17 mouse cellular contexts compared by ENCODE assay signal in genomic region chr5:100874721-100875120, GRCm38 (mm10). TPM values are rescaled to one million over a fixed set of nuclear protein-coding genes. Genes with fewer than 3 reads are reported as not detected.
A peak's percentile ranks its signal among the peaks of the same experiment; 100 is the strongest.
DNase-seq lines count a peak whose midpoint lies in the region; ATAC-seq lines count a peak whose summit lies in the region.
"Had no signal": no experiment of that assay in that cellular context is flagged by ENCODE, and none has a peak within 500 bp of the region (broad histone marks: within the 10 kb centered on the region; RNA-seq: fewer than 3 reads in every experiment).

No protein-coding gene starts in this region.

- peaks cover 4% of the 10 kb centered on the region; the same call in 1 of the 2 replicates for H3K9me3 ChIP-seq in kidney, embryonic 14.5 days (ENCODE audit: control insufficient read depth, low read length)
- no peaks in the 10 kb centered on the region for H3K9me3 ChIP-seq in intestine, embryonic 15.5 days
- H3K9me3 ChIP-seq: hindbrain, embryonic 13.5 days had no signal

- peak; percentile 82 for ATAC-seq in kidney, embryonic 14.5 days (ENCODE audit: low FRiP score, low TSS enrichment)
- peak; percentile 56 for ATAC-seq in intestine, embryonic 15.5 days
- ATAC-seq: forebrain, embryonic 16.5 days had no signal

- H3K36me3 ChIP-seq in kidney, embryonic 14.5 days (ENCODE audit: control insufficient read depth, insufficient read depth, low read length): no peaks in the 10 kb centered on the region
- no peaks in the 10 kb centered on the region for H3K36me3 ChIP-seq in intestine, embryonic 15.5 days
- H3K36me3 ChIP-seq: embryonic facial prominence, embryonic 13.5 days; forebrain, embryonic 12.5 days; hindbrain, embryonic 13.5 days had no signal

- no peak overlapping the region for H3K9ac ChIP-seq in kidney, embryonic 14.5 days (ENCODE audit: low read depth, low read length)
- no peak overlapping the region for H3K9ac ChIP-seq in intestine, embryonic 15.5 days
- H3K9ac ChIP-seq: embryonic facial prominence, embryonic 13.5 days; forebrain, embryonic 12.5 days; heart, embryonic 12.5 days; hindbrain, embryonic 13.5 days had no signal

- no peaks in the 10 kb centered on the region for H3K27me3 ChIP-seq in kidney, embryonic 14.5 days (ENCODE audit: control insufficient read depth, insufficient read depth, low read length)
- H3K27me3 ChIP-seq in intestine, embryonic 15.5 days (replicated peaks): no peaks in the 10 kb centered on the region
- H3K27me3 ChIP-seq: embryonic facial prominence, embryonic 13.5 days; forebrain, embryonic 12.5 days; heart, embryonic 12.5 days; hindbrain, embryonic 13.5 days had no signal

- peaks cover 6% of the 10 kb centered on the region; the same call in 1 of the 2 replicates for H3K4me1 ChIP-seq in kidney, embryonic 14.5 days (ENCODE audit: control insufficient read depth, insufficient read depth, low read length)
- H3K4me1 ChIP-seq in intestine, embryonic 15.5 days (replicated peaks): 0 out of 2 replicates have a peak, but pooled peaks cover 2% of the 10 kb centered on the region
- H3K4me1 ChIP-seq: embryonic facial prominence, embryonic 13.5 days; forebrain, embryonic 12.5 days; hindbrain, embryonic 13.5 days had no signal

- no peak for DNase-seq in kidney, postnatal 36 days
- peak; percentile 16 to 28 for DNase-seq in kidney, postnatal 4 days
- no peak for DNase-seq in kidney, adult 8-10 months
- DNase-seq in spleen, adult 12 weeks (ENCODE audit: low spot score): no peak
- DNase-seq: adrenal gland, adult 2 months; adrenal gland, postnatal 25 days; cerebellum, adult 18-20 months; cerebellum, adult 9-11 months; cerebellum, postnatal 36 days; gastrocnemius, postnatal 14 days had no signal

- no peak overlapping the region for H3K4me3 ChIP-seq in kidney, embryonic 14.5 days (ENCODE audit: low read length)
- no peak overlapping the region for H3K4me3 ChIP-seq in intestine, embryonic 15.5 days (replicated peaks)
- H3K4me3 ChIP-seq: embryonic facial prominence, embryonic 13.5 days; forebrain, embryonic 12.5 days; heart, embryonic 12.5 days; hindbrain, embryonic 13.5 days had no signal

- 40% methylated on average over 7 of the region's 7 CpGs for WGBS in kidney, embryonic 14.5 days
- WGBS in intestine, embryonic 15.5 days: 67% methylated on average over 7 of the region's 7 CpGs

- no peak overlapping the region for H3K4me2 ChIP-seq in kidney, embryonic 14.5 days (replicated peaks; ENCODE audit: low read depth, low read length)
- H3K4me2 ChIP-seq in intestine, embryonic 15.5 days (replicated peaks): no peak overlapping the region
- H3K4me2 ChIP-seq: embryonic facial prominence, embryonic 13.5 days; forebrain, embryonic 12.5 days; heart, embryonic 12.5 days; hindbrain, embryonic 13.5 days had no signal

- H3K27ac ChIP-seq in kidney, embryonic 14.5 days (ENCODE audit: low read depth, low read length): no peak overlapping the region
- no peak overlapping the region for H3K27ac ChIP-seq in intestine, embryonic 15.5 days
- H3K27ac ChIP-seq: embryonic facial prominence, embryonic 13.5 days; forebrain, embryonic 12.5 days; hindbrain, embryonic 13.5 days had no signal

RNA-seq across cellular contexts. Expression of gene Gpat3, which starts 29.2 kb away (rescaled TPM):
- 0.42 and 0.49 TPM in 2 replicates for polyA plus RNA-seq in kidney, embryonic 14.5 days (2014; fragmentation: Nextera tagmentation; extraction: Ambion mirVana)
- 12.0 and 12.6 TPM in 2 replicates for polyA plus RNA-seq in intestine, embryonic 15.5 days (2015; fragmentation: Nextera tagmentation; extraction: Ambion mirVana)

RNA-seq across cellular contexts. Expression of gene Abraxas1, which starts 54.0 kb away (rescaled TPM):
- polyA plus RNA-seq in kidney, embryonic 14.5 days (2014; fragmentation: Nextera tagmentation; extraction: Ambion mirVana): 31.5 and 33.8 TPM in 2 replicates
- polyA plus RNA-seq in intestine, embryonic 15.5 days (2015; fragmentation: Nextera tagmentation; extraction: Ambion mirVana): 26.7 and 30.0 TPM in 2 replicates

Comparison
In these comparisons a context has a peak if more than half of its experiments do, and no peak if none do; other contexts are left out.
1. DNase-seq: peak in kidney, postnatal 4 days (2 of 2); none in kidney, postnatal 36 days (0 of 2), kidney, adult 8-10 months (0 of 2) and spleen, adult 12 weeks (single experiment).